Mouse (Mus musculus) layer of hippocampus, postnatal 14 days (tissue): ENCODE results near the gene Rbm8a. TPM values are rescaled to one million over a fixed set of nuclear protein-coding genes. Genes with fewer than 3 reads are reported as not detected.

ENCODE experiments used
- DNase-seq, 2 experiments: peaks; one replicate each; pipeline ENCODE4 v3.0.0; 2021 to 2022; ENCODE audit warnings: low spot score in 2 of 2, mixed read lengths in 1 of 2
- total RNA-seq, 2 experiments: library from RNA; stranded (reverse); gene quantifications; 2 replicates each; pipeline ENCODE4 v1.2.3; 2021

Gene Rbm8a
- total RNA-seq, 2 experiments from 2014 or later: 51.9 to 52.5 TPM

- DNase-seq: no peak
Measured at GRCm38 (mm10) chr3:96667316-96667715, 37.6 kb downstream of the Rbm8a start.

- no peak for DNase-seq
Measured at GRCm38 (mm10) chr3:96668424-96669067, 38.8 kb downstream of the Rbm8a start.

GRCm38 (mm10) chr3:96669727-96670468 is 40.2 kb downstream of the Rbm8a start, which contains the start of gene Ankrd35:
Ankrd35 (plus strand) TSS chr3:96670131.
- DNase-seq: peak; percentile 61 to 66

- no peak for DNase-seq
Measured at GRCm38 (mm10) chr3:96671519-96671918, 41.8 kb downstream of the Rbm8a start.

GRCm38 (mm10) chr3:96673514-96673913 is 43.8 kb downstream of the Rbm8a start:
- DNase-seq: no peak

GRCm38 (mm10) chr3:96674442-96674841 is 44.7 kb downstream of the Rbm8a start:
- no peak for DNase-seq

GRCm38 (mm10) chr3:96675171-96675570 is 45.4 kb downstream of the Rbm8a start:
- no peak for DNase-seq

GRCm38 (mm10) chr3:96675690-96676089 is 46.0 kb downstream of the Rbm8a start:
- no peak for DNase-seq

GRCm38 (mm10) chr3:96678456-96678855 is 48.7 kb downstream of the Rbm8a start:
- DNase-seq: no peak

GRCm38 (mm10) chr3:96679159-96679674 is 49.5 kb downstream of the Rbm8a start:
- no peak for DNase-seq

- DNase-seq: no peak
Measured at GRCm38 (mm10) chr3:96680269-96680956, 50.7 kb downstream of the Rbm8a start.

Other genes starting within 250 kb of the Rbm8a start
- gene BC107364, start 177.6 kb upstream of the Rbm8a start, total RNA-seq: not detected
- under 1 TPM in 1 of 2 experiments, not detected in 1; 0.16 TPM for gene Hfe2, start 104.8 kb upstream of the Rbm8a start, total RNA-seq
- gene Txnip, start 72.0 kb upstream of the Rbm8a start, total RNA-seq: 10 to 100 TPM; 48.3 to 49.8 TPM
- gene Gm16253, start 52.9 kb upstream of the Rbm8a start, total RNA-seq: not detected
- 10 to 100 TPM; 26.7 to 29.7 TPM for gene Polr3gl, start 35.8 kb upstream of the Rbm8a start, total RNA-seq
- gene Ankrd34a, start 33.3 kb upstream of the Rbm8a start, total RNA-seq: 10 to 100 TPM; 45.9 to 51.8 TPM
- 10 to 100 TPM; 31.6 to 32.8 TPM for gene Lix1l, start 28.8 kb upstream of the Rbm8a start, total RNA-seq
- gene Pex11b, start 5.4 kb downstream of the Rbm8a start, total RNA-seq: 10 to 100 TPM; 48.1 to 49.8 TPM
- gene Gm42957, start 5.5 kb downstream of the Rbm8a start, total RNA-seq: under 1 TPM; 0.10 to 0.44 TPM
- 1 to 10 TPM; 1.1 to 2.5 TPM for gene Itga10, start 15.7 kb downstream of the Rbm8a start, total RNA-seq
- gene Ankrd35, start 40.2 kb downstream of the Rbm8a start, total RNA-seq: 1 to 10 TPM; 6.4 to 6.5 TPM
- gene Pias3, start 66.5 kb downstream of the Rbm8a start, total RNA-seq: 10 to 100 TPM; 28.1 to 30.0 TPM
- gene Nudt17, start 78.6 kb downstream of the Rbm8a start, total RNA-seq: 10 to 100 TPM; 12.1 to 14.6 TPM
- 10 to 100 TPM; 25.5 to 26.3 TPM for gene Polr3c, start 97.7 kb downstream of the Rbm8a start, total RNA-seq
- gene Rnf115, start 97.7 kb downstream of the Rbm8a start, total RNA-seq: 10 to 100 TPM; 59.6 to 60.9 TPM
- gene Pdzk1, start 199.4 kb downstream of the Rbm8a start, total RNA-seq: under 1 TPM; 0.29 to 0.58 TPM
- gene Cd160, start 199.4 kb downstream of the Rbm8a start, total RNA-seq: not detected